Mouse (Mus musculus) erythroblast, embryonic 14.5 days (primary cell): Measurements from ENCODE around the gene Gm47995.

Experiments
- GATA1 ChIP-seq: IDR thresholded peaks from 2 replicates; pipeline ENCODE4 v1.6.1; 2012; ENCODE audit warnings: low read length, inconsistent platforms, mixed read lengths
- TAL1 ChIP-seq: IDR thresholded peaks from 3 replicates; pipeline ENCODE4 v1.6.1; 2012; ENCODE audit warnings: low read length, inconsistent platforms, mixed read lengths

- no peak for TF ChIP-seq GATA1
- no peak for TF ChIP-seq TAL1
These were observed 16.6 kb downstream of the Gm47995 start for GRCm38 (mm10) chr1:151214862-151215261.
